Mouse (Mus musculus): ENCODE measurements around the gene Mrps10. TPM values are rescaled to one million over a fixed set of nuclear protein-coding genes. Genes with fewer than 3 reads are reported as not detected.

The Mrps10 gene
- polyA plus RNA-seq (2012; rRNA removed): 27.5 and 30.5 TPM in 2 replicates

GRCm38 (mm10) chr17:47368401-47369086 is at the start of gene Mrps10:
Mrps10 (plus strand) TSS chr17:47368887.

GRCm38 (mm10) chr17:47385145-47385544 is 16.5 kb downstream of the Mrps10 start, which contains the start of gene Guca1b:
Guca1b (plus strand) TSS chr17:47385393.

GRCm38 (mm10) chr17:47400451-47400850 is 31.8 kb downstream of the Mrps10 start, which contains the start of gene Guca1a:
Guca1a (minus strand) TSS chr17:47400584.

Other genes starting within 250 kb of the Mrps10 start
- gene Guca1b, start 16.5 kb downstream of the Mrps10 start, polyA plus RNA-seq (2012; rRNA removed): 2.0 and 2.5 TPM in 2 replicates
- 3.1 and 4.5 TPM in 2 replicates for gene Guca1a, start 31.7 kb downstream of the Mrps10 start, polyA plus RNA-seq (2012; rRNA removed)
- gene AI661453, start 67.7 kb downstream of the Mrps10 start, polyA plus RNA-seq (2012; rRNA removed): 2.6 and 3.0 TPM in 2 replicates
- 0.13 TPM in 1 of 2 replicates, not detected in the other for gene 1700001C19Rik, start 68.5 kb downstream of the Mrps10 start, polyA plus RNA-seq (2012; rRNA removed)
- 23.3 and 34.2 TPM in 2 replicates for gene Taf8, start 133.4 kb downstream of the Mrps10 start, polyA plus RNA-seq (2012; rRNA removed)
- 161 and 193 TPM in 2 replicates for gene Ccnd3, start 136.2 kb downstream of the Mrps10 start, polyA plus RNA-seq (2012; rRNA removed)
- 11.1 and 13.3 TPM in 2 replicates for gene Bysl, start 242.6 kb downstream of the Mrps10 start, polyA plus RNA-seq (2012; rRNA removed)
- gene Med20, start 242.7 kb downstream of the Mrps10 start, polyA plus RNA-seq (2012; rRNA removed): 23.6 and 26.8 TPM in 2 replicates
- 3.6 and 4.8 TPM in 2 replicates for gene Gm20517, start 242.7 kb downstream of the Mrps10 start, polyA plus RNA-seq (2012; rRNA removed)